Mouse (Mus musculus) left cerebral cortex, postnatal 14 days (tissue): ENCODE data around the gene Grip1. TPM values are rescaled to one million over a fixed set of nuclear protein-coding genes. Genes with fewer than 3 reads are reported as not detected.

Source experiments
- DNase-seq, 2 experiments: peaks; one replicate each; pipeline ENCODE4 v3.0.0; 2021 to 2022; ENCODE audit warnings: low spot score in 2 of 2, mixed read lengths in 1 of 2
- intact Hi-C: fragments of 180-260 bp; cut with DNase I; formaldehyde crosslinking; loops from one replicate; pipeline ENCODE4 v1.15.1; 2025
- total RNA-seq, 2 experiments: library from RNA; stranded (reverse); gene quantifications; 2 replicates each; pipeline ENCODE4 v1.2.3; 2021

Grip1 gene
- total RNA-seq, 2 experiments from 2014 or later, result 31.4 to 31.8 TPM

- intact Hi-C loops, result loop anchor here (5.0 to 10.0 kb wide), 3 partner anchors 244 to 481 kb away; no protein-coding TSS in a partner anchor
- no peak for DNase-seq
Measured at GRCm38 (mm10) chr10:120128601-120129277, 675.1 kb downstream of the Grip1 start.

GRCm38 (mm10) chr10:120130621-120131020, 677.0 kb downstream of the Grip1 start:
- peak; percentile 72 to 78 for DNase-seq
- intact Hi-C loops, result loop anchor here (10.0 kb wide), 1 partner anchor 74 kb away; the partner anchor contains the start of genes Irak3 and Tmbim4

- peak in 1 of 2 experiments; percentile 16 for DNase-seq
- intact Hi-C loops, result loop anchor here (10.0 kb wide), 1 partner anchor 71 kb away; the partner anchor contains the start of genes Irak3 and Tmbim4
Measured at GRCm38 (mm10) chr10:120133697-120134096, 680.1 kb downstream of the Grip1 start.

- no peak for DNase-seq
- intact Hi-C loops, result loop anchor here (10.0 kb wide), 1 partner anchor 69 kb away; the partner anchor contains the start of genes Irak3 and Tmbim4
Measured at GRCm38 (mm10) chr10:120136020-120136562, 682.5 kb downstream of the Grip1 start.

Other genes starting within 250 kb of the Grip1 start
- gene Cand1, start 213.8 kb upstream of the Grip1 start, total RNA-seq, result 100 to 1,000 TPM; 140 to 147 TPM